Mouse (Mus musculus) urinary bladder, postnatal 14 days (tissue): Measurements from ENCODE around the gene Twnk.
"Not testable (repeated sequence)": the region's sequence is repeated elsewhere in the genome, so short reads cannot be mapped to it uniquely, and the experiment has no call there.

ENCODE experiments used
- DNase-seq: peaks from one replicate; pipeline ENCODE4 v3.0.0; 2021; ENCODE audit warnings: low spot score

Twnk gene

DNA sequence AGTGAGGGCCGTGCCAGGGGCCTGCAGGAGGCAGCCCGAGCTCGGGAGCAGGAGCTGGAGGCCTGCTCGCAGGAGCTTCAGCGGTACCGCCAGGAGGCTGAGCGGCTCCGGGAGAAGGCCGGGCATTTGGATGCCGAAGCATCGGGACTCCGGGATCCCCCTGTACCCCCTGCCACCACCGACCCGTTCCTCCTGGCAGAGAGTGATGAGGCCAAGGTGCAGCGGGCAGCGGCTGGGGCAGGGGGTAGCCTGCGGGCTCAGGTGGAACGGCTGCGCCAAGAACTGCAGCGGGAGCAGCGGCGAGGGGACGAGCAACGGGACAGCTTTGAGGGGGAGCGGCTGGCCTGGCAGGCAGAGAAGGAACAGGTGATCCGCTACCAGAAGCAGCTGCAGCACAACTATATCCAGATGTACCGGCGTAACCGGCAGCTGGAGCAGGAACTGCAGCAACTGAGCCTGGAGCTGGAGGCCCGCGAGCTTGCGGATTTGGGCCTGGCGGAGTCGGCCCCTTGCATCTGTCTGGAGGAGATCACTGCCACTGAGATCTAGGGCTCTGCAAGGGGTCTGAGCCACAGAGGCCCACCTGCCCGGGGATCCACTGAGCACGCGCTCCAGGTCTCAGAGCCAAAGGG lies 20.6 kb downstream of the Twnk start:
- no peak for DNase-seq

GRCm38 (mm10) chr19:45026958-45027670 lies 21.7 kb downstream of the Twnk start:
- DNase-seq, result no peak

DNA sequence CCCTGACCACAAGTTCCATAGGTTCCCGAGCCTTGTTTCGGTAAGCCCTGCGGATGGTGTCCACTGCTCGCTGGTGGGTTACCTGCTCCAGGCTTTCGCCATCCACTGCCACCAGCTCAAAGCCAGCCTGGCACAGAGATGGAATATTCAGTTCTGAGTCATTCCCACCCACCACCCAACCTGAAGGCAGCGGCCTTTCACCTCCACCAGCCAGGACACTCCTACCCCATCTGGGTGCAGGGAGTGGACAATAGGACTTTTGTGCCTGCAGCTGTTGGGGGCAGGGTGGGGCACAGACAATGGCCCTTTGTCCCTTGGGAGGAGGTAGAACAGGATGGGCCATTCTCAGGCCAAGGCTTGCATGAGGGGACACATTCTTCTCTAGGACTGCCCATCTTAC lies 22.4 kb downstream of the Twnk start:
- DNase-seq, result no peak

DNA sequence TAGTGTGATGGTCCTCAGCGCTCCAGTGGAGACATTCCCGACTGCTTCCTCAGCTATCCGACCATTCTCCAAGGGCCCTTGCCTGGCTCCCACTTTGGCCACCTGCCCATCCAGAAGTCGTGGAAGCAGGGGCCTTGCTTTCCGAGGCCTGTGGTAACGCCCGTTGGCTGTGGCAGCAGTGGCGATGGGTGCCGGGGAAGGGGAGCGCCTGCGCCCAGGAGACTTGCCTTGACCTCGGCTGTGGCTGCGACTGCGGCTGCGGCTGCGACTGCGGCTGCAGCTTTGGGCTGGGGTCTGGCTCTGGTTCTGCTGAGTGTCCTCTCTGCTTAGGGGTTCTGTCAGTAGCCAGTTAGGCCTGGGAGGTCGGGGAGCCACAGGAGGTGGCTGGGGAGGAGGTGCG lies 23.3 kb downstream of the Twnk start:
- DNase-seq, result no peak

DNA sequence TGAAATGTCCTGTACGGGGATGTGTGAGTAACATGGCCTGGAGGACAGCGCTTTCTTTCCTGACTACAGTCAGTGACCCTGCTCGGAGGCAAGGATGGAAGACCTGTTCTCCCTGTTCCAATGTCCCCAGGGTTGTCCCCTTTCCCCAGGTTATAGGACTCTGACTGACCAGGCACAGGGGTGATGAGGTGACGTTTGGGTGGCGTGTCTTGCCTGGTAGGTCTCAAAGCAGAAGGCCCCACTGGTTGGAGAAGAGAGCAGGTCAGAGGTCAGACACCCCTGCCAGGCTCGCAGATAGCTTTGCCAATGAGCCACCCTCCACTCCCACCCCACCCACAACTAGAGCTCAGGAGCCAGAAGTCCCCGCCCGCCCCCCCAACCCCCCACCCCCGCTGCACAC lies 24.1 kb downstream of the Twnk start:
- no peak for DNase-seq

- peak; percentile 70 for DNase-seq
These were observed 24.6 kb downstream of the Twnk start for GRCm38 (mm10) chr19:45030111-45030510.

DNA sequence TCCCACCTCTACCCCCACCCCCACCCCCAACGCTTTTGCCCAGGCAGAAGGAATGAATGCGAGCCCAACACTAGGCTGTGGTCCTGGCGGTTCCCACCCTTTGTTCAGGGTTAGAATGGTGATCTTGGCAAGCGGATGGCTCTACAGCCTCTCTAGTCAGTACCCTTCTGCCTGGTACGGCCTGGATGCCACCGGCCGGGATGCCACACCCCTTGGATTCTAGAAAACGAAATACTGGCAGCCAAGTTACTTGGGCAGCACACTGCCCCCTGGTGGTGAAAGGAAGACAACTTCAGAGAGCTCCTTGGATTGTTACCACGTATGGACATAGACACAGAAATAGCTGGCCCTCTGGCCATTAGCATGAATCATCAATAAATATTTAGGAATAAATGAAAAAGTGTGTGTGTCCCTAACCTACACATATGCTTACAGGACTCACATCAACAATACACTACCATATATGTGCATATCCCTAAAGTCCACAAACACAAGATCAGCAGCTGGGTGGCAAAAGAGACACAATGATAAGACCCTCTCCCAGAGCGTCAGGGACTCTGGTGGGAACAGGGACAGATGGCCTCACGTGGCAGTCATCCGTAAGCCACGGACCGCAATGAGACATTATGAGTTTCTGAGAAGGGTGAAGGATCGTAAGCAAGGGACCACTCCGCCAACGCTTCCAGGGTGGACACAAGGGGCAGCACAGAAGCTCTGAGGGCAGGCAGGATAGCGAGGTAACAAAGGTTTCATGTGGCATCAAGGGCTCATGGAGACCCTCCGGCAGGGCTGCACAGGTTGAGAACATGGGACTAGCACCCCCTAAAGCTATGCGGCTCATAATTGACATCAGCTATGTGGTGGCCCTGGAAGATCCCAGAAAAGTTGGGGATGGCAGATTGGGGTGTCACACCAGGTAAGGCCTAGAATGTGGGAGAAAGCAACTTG lies 25.6 kb downstream of the Twnk start:
- peak; percentile 83 for DNase-seq

GRCm38 (mm10) chr19:45031780-45032179 lies 26.3 kb downstream of the Twnk start:
- peak; percentile 84 for DNase-seq

GRCm38 (mm10) chr19:45032570-45033332 lies 27.3 kb downstream of the Twnk start:
- peak; percentile 61 for DNase-seq

- DNase-seq, result peak; percentile 73
These were observed 31.4 kb downstream of the Twnk start for GRCm38 (mm10) chr19:45036867-45037266.

DNA sequence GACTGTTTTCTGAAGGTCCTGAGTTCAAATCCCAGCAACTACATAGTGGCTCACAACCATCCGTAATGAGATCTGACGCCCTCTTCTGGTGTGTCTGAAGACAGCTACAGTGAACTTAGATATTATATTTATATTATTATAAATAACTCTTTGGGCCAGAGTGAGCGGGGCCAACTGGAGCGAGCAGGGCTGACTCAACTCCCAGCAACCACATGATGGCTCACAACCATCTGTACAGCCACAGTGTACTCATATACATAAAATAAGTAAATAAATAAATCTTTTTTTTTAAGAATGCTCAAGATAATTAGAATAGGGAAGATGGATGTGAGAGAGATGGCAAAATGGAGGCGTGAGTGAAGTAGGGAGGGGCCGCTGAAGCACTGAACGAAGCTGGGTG lies 32.7 kb downstream of the Twnk start:
- not testable (repeated sequence) for DNase-seq

GRCm38 (mm10) chr19:45040214-45040613 lies 34.8 kb downstream of the Twnk start:
- no peak for DNase-seq

GRCm38 (mm10) chr19:45044389-45044927 lies 39.0 kb downstream of the Twnk start:
- DNase-seq, result no peak

- no peak for DNase-seq
These were observed 39.8 kb downstream of the Twnk start for GRCm38 (mm10) chr19:45045236-45045635.

DNA sequence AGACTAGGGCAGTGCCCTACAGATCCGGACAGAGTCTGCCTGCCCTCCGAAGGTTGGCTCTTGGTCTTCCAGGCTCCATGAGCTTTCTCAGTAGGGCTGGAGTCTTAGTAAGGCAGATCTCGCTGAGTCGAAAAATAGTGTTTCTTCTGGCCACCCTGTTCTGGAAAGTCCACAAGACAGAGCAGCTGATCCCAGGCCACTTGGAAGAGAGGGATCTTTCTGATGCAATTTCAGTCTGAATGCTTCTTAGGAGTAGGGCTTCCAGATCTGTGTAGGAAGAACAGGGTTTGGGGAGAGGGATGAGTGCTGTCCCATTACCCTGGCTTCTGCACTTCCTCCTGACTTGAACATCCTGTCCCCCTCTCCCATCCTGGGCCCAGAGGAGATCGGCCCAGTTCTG lies 40.2 kb downstream of the Twnk start, which contains the start of gene Pdzd7:
Pdzd7 (minus strand) TSS at position 67 of the 400 bp plus-strand sequence.
- DNase-seq, result no peak

DNA sequence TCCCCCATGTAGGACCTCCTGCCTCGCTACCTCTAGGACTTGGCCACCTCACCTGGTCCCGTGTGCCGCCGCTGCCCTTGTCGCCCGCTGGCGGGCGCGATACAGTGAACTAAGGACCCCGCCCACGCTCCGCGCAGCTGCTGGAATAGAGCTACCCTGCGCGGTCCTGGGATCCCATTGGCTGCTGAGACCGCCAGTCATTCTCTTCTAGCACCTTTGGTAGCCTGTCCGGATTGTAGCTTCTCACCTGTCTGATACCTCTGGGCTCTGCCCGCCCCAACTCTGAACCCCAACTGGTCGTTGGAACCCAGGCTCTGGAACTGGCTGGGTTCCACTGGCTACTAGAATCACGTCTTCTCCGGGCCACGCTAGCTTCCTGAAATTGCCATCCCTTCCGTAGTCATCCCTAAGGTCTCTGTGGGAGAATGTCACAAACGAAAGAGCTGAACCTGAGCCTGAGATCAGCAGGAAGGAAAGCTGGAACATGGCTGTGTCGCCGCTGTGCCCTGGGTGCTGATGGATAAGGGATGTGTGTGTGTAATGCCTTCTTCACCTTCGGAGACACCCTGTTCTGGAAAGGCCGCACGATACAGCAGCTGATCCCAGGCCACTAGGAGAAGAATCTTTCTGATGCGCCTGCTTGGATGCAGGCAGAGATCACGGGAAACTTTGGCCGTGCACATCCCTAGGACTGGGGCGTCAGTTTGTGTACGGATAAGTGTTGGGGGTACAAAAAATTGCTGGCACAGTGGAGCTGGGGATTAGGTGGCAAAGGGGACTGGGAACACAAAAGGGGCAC lies 41.3 kb downstream of the Twnk start:
- DNase-seq, result peak; percentile 95

- DNase-seq, result peak; percentile 97
These were observed 42.0 kb downstream of the Twnk start, which contains the start of gene Sfxn3 for GRCm38 (mm10) chr19:45047417-45047934. Sfxn3 (plus strand) TSS chr19:45047503.

DNA sequence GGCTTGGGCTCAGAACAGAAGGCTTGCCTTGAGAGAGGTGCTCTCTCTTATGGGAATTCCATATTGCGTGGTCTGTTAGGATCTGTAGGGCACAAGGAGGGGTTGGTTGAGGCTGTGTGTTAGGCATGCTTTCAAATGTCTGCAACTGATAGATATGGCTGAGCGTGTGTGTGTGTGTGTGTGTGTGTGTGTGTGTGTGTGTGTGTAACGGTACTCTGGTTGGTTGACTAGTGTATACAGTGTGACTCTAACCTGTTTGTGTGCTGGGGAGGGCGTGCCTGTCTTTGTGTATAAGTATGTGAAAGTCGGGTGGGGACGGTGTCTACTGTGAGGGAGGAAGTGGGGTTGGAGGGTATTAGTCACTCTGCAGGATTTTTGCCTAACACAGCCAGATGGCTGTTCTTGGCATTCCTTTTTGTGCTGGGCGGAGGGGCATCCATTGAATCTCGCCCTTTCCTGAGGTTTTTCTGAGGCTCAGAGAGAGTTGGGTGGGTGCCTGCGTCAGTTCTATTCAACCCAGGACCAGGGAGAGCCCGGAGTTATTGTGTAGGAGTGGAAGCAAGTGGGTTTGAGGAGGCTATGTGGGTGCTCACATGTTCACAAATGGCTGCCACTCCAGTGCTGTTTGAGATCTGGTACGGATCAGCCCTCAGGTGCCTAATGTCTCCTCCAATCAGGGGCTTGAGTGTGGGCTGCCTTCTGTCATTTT lies 42.6 kb downstream of the Twnk start:
- peak; percentile 79 for DNase-seq

DNA sequence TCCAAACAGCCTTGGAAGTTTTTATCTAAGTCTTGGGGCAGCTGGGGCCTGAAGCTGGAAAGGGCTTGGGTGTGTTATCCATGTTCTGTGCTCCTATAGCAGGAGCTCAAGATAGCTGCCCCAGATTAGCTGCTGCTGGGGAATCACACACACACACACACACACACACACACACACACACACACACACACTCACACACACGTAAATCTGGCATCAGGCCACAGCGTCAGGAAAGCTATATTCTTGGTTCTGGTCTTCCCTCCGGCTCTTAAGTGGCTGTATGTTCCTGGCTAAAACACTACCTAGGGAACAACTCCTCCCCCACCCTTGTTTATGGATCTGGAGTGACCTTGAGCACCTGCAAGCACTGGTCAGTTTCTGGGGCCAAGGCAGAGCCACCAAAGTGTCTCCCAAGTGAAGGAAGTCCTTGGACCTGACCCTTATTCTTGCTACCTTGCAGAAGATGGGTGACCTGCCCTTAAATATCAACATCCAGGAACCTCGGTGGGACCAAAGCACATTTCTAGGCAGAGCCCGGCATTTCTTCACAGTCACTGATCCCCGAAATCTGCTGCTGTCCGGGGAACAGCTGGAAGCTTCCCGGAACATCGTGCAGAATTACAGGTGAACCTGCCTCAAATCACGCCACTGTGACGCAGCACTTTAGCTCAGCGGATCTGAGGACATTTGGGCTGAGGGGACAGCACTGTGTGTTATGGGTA lies 43.3 kb downstream of the Twnk start:
- DNase-seq, result no peak
